Mouse (Mus musculus): ENCODE data around the gene Zc3h13. TPM values are rescaled to one million over a fixed set of nuclear protein-coding genes. Genes with fewer than 3 reads are reported as not detected.
A peak's percentile ranks its signal among the peaks of the same experiment; 100 is the strongest.

Gene Zc3h13
- polyA plus RNA-seq, 1 experiment from 2014 or later, result 37.1 TPM

- 92% methylated on average over 2 of the region's 2 CpGs for WGBS
- Histone ChIP-seq H3K9me3 (no peaks in the 10 kb centered on the region), H3K36me3 (replicated peaks) (peaks cover 69% of the 10 kb centered on the region), H3K4me1 (no peaks in the 10 kb centered on the region), H3K27ac (replicated peaks) (no peak overlapping the region), H3K4me3 (no peak overlapping the region), H3K27me3 (replicated peaks; ENCODE audit: low read depth, poor library complexity, severe bottlenecking) (no peaks in the 10 kb centered on the region)
- DNase-seq (ENCODE audit: low spot score), result no peak
Measured at GRCm38 (mm10) chr14:75337884-75338283, 53.7 kb downstream of the Zc3h13 start.

- Histone ChIP-seq H3K27ac (replicated peaks) (no peak overlapping the region), H3K36me3 (replicated peaks) (peaks cover 36% of the 10 kb centered on the region), H3K27me3 (replicated peaks; ENCODE audit: low read depth, poor library complexity, severe bottlenecking) (no peaks in the 10 kb centered on the region), H3K9me3 (no peaks in the 10 kb centered on the region), H3K4me1 (no peaks in the 10 kb centered on the region), H3K4me3 (no peak overlapping the region)
- WGBS, result 84% methylated on average over 5 of the region's 5 CpGs
- no peak for DNase-seq (ENCODE audit: low spot score)
Measured at GRCm38 (mm10) chr14:75346041-75346440, 61.9 kb downstream of the Zc3h13 start.

GRCm38 (mm10) chr14:75351626-75352025 is 67.5 kb downstream of the Zc3h13 start:
- H3K27me3 ChIP-seq (replicated peaks; ENCODE audit: low read depth, poor library complexity, severe bottlenecking), result no peaks in the 10 kb centered on the region
- H3K4me3 ChIP-seq, result no peak overlapping the region
- no peaks in the 10 kb centered on the region for H3K4me1 ChIP-seq
- WGBS, result 63% methylated on average over 4 of the region's 4 CpGs
- no peaks in the 10 kb centered on the region for H3K9me3 ChIP-seq
- no peak overlapping the region for H3K27ac ChIP-seq (replicated peaks)
- DNase-seq (ENCODE audit: low spot score), result no peak
- no peaks in the 10 kb centered on the region for H3K36me3 ChIP-seq (replicated peaks)

- H3K4me3 ChIP-seq, result no peak overlapping the region
- H3K36me3 ChIP-seq (replicated peaks), result no peaks in the 10 kb centered on the region
- 65% methylated on average over 6 of the region's 6 CpGs for WGBS
- no peaks in the 10 kb centered on the region for H3K9me3 ChIP-seq
- DNase-seq (ENCODE audit: low spot score), result no peak
- no peaks in the 10 kb centered on the region for H3K27me3 ChIP-seq (replicated peaks; ENCODE audit: low read depth, poor library complexity, severe bottlenecking)
- no peak overlapping the region for H3K27ac ChIP-seq (replicated peaks)
- peaks cover 6% of the 10 kb centered on the region for H3K4me1 ChIP-seq
Measured at GRCm38 (mm10) chr14:75363316-75363715, 79.1 kb downstream of the Zc3h13 start.

- Histone ChIP-seq H3K4me1 (peaks cover 6% of the 10 kb centered on the region), H3K9me3 (no peaks in the 10 kb centered on the region), H3K27me3 (replicated peaks; ENCODE audit: low read depth, poor library complexity, severe bottlenecking) (no peaks in the 10 kb centered on the region), H3K36me3 (replicated peaks) (no peaks in the 10 kb centered on the region), H3K4me3 (no peak overlapping the region), H3K27ac (replicated peaks) (no peak overlapping the region)
- DNase-seq (ENCODE audit: low spot score), result no peak
- 84% methylated on average over 9 of the region's 9 CpGs for WGBS
Measured at GRCm38 (mm10) chr14:75365301-75366035, 81.3 kb downstream of the Zc3h13 start.

GRCm38 (mm10) chr14:75366741-75367140 is 82.6 kb downstream of the Zc3h13 start:
- Histone ChIP-seq H3K4me1 (peaks cover 6% of the 10 kb centered on the region), H3K27ac (replicated peaks) (no peak overlapping the region), H3K36me3 (replicated peaks) (no peaks in the 10 kb centered on the region), H3K4me3 (no peak overlapping the region), H3K9me3 (no peaks in the 10 kb centered on the region), H3K27me3 (replicated peaks; ENCODE audit: low read depth, poor library complexity, severe bottlenecking) (no peaks in the 10 kb centered on the region)
- DNase-seq (ENCODE audit: low spot score), result peak; percentile 72
- WGBS, result 30% methylated on average over 11 of the region's 11 CpGs

- H3K4me3 ChIP-seq, result no peak overlapping the region
- WGBS, result 52% methylated on average over 3 of the region's 3 CpGs
Measured at GRCm38 (mm10) chr14:75367503-75367902, 83.3 kb downstream of the Zc3h13 start.

GRCm38 (mm10) chr14:75369880-75370279 is 85.7 kb downstream of the Zc3h13 start:
- no peaks in the 10 kb centered on the region for H3K9me3 ChIP-seq
- no peaks in the 10 kb centered on the region for H3K27me3 ChIP-seq (replicated peaks; ENCODE audit: low read depth, poor library complexity, severe bottlenecking)
- H3K36me3 ChIP-seq (replicated peaks), result no peaks in the 10 kb centered on the region
- WGBS, result 88% methylated on average over 5 of the region's 5 CpGs
- H3K27ac ChIP-seq (replicated peaks), result no peak overlapping the region
- H3K4me1 ChIP-seq, result no peaks in the 10 kb centered on the region
- DNase-seq (ENCODE audit: low spot score), result no peak
- no peak overlapping the region for H3K4me3 ChIP-seq

More at GRCm38 (mm10) chr14:75367503-75367902, 83.3 kb downstream of the Zc3h13 start:
- H3K27me3 ChIP-seq (replicated peaks; ENCODE audit: low read depth, poor library complexity, severe bottlenecking), result no peaks in the 10 kb centered on the region
- H3K36me3 ChIP-seq (replicated peaks), result no peaks in the 10 kb centered on the region
- DNase-seq (ENCODE audit: low spot score), result no peak
- no peaks in the 10 kb centered on the region for H3K9me3 ChIP-seq
- H3K4me1 ChIP-seq, result peaks cover 6% of the 10 kb centered on the region
- H3K27ac ChIP-seq (replicated peaks), result no peak overlapping the region

- Histone ChIP-seq H3K4me3 (no peak overlapping the region), H3K36me3 (replicated peaks) (no peaks in the 10 kb centered on the region), H3K9me3 (no peaks in the 10 kb centered on the region), H3K27me3 (replicated peaks; ENCODE audit: low read depth, poor library complexity, severe bottlenecking) (no peaks in the 10 kb centered on the region), H3K27ac (replicated peaks) (no peak overlapping the region), H3K4me1 (peaks cover 16% of the 10 kb centered on the region)
- 72% methylated on average over 11 of the region's 11 CpGs for WGBS
- no peak for DNase-seq (ENCODE audit: low spot score)
Measured at GRCm38 (mm10) chr14:75375006-75375598, 90.9 kb downstream of the Zc3h13 start.

GRCm38 (mm10) chr14:75376256-75376655 is 92.1 kb downstream of the Zc3h13 start:
- Histone ChIP-seq H3K36me3 (replicated peaks) (no peaks in the 10 kb centered on the region), H3K27ac (replicated peaks) (no peak overlapping the region), H3K4me3 (no peak overlapping the region), H3K4me1 (peaks cover 16% of the 10 kb centered on the region), H3K27me3 (replicated peaks; ENCODE audit: low read depth, poor library complexity, severe bottlenecking) (no peaks in the 10 kb centered on the region), H3K9me3 (no peaks in the 10 kb centered on the region)
- no peak for DNase-seq (ENCODE audit: low spot score)
- WGBS, result 31% methylated on average over 2 of the region's 2 CpGs

- Histone ChIP-seq H3K9me3 (no peaks in the 10 kb centered on the region), H3K36me3 (replicated peaks) (no peaks in the 10 kb centered on the region), H3K27ac (replicated peaks) (no peak overlapping the region), H3K4me1 (peaks cover 16% of the 10 kb centered on the region), H3K27me3 (replicated peaks; ENCODE audit: low read depth, poor library complexity, severe bottlenecking) (no peaks in the 10 kb centered on the region), H3K4me3 (no peak overlapping the region)
- peak; percentile 54 for DNase-seq (ENCODE audit: low spot score)
- WGBS, result 38% methylated on average over 7 of the region's 7 CpGs
Measured at GRCm38 (mm10) chr14:75377612-75378011, 93.4 kb downstream of the Zc3h13 start.
